Mouse (Mus musculus) retina, adult 2 months (tissue): ENCODE results near the gene Gm28308.

Experiments
- DNase-seq: peaks from one replicate; pipeline ENCODE4 v3.0.0-alpha.2; 2012; ENCODE audit warnings: low read depth, low spot score

The Gm28308 gene

DNA sequence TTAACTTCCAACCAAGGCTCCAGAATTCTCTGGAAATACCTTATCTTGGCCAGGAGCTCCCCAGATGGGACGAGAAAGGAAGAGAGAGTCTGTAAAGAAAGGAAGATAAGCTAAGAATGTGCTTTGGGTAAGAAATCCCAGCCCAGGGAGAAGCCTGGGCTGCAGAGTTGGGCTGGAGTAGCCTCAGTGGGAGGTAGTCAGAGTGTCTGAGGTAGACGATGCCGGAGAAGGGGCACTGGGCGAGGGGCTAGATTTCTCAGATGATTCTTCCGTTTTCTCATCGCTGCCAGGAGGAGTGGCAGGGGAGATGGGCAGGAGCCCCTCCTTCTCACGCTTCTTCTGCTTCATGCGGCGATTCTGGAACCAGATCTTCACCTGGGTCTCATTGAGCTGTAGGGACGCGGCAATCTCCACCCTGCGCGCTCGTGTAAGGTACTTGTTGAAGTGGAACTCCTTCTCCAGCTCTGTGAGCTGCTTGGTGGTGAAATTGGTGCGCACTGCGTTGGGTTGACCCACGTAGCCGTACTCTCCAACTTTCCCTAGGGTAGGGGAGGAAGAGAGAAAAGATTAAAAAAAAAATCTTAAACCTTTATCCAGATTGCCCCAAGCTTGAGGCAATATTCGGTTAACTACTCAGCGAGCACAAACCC, 56.5 kb downstream of the Gm28308 start:
- no peak for DNase-seq

DNA sequence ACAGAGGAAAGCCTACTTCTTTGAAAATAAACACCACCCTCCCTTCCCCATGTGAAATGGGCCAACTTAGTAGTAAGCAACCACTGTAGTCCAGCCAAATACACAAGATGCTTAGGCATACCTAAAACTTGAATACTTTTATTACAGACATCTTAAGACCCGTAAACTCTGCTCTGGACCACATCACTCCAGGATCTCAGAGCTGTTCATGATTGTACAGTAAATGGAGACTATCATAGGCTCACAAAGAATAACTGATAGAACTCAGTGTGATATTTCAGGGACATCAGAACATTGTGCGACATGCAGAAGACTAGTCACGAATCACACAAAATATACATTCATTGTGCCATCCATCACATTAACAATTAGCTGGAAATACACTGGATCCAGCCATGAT, 57.7 kb downstream of the Gm28308 start:
- DNase-seq, result no peak

DNA sequence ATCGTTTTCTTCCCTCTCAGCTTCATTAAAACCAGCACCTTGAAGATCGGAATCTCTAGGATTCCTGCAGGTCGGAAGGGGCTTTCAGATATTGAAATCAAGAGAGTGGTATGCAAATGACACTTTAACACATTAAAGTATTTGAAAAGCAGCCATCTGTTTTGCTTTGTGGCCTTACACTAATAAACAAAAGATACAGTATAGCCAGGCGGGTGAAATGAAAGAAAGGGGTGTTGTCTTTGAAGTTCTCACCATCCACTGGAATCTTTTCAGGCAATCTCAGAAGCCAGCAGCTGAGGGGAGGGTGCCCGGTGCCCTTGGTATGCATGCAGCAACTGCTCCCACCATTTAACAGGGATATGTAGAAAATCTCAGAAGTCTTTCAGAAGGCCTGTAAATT, 59.1 kb downstream of the Gm28308 start:
- DNase-seq, result no peak

DNA sequence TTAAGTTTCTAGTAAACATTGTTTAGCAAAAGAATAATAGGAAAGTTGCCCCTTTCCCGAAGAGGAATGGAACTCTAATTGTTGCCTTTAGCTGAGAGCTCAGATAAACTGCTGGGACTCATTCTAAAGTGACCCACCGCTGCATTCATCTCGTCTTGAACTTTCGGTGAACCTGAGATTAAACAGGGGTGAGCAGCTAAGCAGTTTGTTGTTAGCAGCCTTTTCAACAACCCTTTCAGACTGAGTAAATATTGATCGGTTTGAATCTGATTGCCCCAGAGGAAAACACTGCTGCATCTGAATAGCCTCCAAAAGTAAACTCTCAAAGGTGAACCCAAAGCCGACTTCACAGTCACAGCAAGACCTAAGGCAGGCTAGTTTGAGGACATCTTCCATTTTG, 59.9 kb downstream of the Gm28308 start:
- no peak for DNase-seq

DNA sequence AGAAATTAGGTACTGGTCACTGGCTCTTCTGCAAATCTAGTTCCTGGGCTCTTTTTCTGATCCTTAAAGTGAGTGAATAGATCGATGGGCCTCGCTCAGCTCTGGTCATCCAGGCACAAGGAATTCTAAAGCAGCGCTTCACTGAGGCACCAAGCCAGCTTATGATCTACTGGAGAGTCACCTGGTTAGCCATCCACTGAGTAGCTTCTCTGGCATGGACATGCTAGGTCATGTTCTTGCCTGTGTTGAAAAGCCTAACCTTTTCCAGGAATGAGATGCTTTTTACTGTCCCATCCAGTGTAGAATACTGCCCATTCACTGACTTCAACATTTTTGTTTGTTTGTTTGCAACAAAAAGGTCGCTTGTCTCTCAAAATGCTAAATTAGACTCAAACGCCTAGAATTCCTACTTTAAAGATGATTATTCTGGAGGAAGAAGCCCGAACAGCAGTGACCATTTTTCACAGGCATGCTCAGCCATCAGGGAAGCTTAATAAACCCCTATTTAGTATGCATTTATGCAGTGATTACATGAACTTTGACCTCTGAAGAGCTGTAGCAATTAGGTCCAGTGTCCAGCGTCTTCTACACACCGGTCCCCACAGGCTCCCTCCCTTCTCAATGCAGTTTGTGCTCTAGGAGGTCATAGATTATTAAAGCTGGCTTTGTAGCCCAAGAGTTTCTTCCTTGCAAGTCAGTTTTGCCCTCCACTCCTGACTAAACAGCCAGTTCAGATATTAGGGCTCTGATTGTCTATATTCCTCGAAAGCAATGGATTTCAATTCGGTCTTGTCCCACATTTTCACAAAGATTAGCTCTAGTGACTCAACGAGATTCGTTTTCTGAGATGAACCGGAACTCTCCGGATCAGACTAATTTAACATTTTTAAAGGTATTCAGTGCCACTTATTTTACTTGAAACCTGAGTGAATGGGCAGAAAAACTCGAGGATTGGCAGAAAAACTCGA, 60.6 kb downstream of the Gm28308 start:
- no peak for DNase-seq

DNA sequence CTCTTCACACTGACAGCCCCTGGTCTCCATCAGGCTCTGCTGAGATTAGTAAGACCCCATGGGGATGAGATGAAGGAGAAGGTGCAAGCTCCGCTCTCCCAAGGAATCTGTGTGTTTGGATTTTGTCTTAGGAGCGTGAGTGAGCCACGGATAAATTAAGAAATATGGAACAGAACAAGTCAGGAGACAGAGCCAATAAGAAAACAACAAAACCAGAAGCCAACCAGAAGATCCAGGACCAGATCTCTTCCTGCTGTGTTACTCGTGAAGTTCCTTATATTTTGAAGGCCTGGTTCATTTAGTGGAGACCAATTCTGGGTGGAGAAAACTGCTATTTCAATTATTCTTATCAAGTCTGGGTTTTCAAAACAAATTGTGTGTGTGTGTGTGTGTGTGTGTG, 61.6 kb downstream of the Gm28308 start:
- no peak for DNase-seq

DNA sequence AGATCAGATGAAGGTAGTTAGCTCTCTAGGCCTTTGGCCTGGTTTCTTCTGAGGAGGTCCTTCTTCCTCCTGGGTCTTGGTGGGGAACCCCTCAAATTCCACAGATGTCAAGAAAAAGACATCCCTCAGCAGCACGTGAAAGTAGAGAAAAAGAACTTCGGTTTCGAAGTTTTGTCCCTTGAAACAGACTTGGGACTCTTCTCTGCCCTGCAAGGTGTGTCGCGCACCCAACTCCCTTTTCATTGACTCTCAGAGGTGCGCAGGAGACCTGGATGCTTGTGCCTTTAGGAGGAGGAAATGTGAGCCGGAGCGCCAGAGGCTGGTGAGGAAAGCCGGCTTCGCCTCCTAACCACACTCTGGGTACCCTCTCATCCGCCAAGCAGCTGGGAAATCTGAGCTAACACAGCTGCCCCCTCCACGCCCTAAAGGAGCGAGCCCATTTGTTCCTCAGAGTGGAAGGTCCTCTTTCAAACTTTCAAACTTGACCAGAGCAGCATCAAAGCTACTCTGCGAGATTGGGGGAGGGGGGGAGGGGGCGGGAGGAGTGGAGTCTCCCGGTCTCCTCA, 62.7 kb downstream of the Gm28308 start:
- DNase-seq, result no peak

DNA sequence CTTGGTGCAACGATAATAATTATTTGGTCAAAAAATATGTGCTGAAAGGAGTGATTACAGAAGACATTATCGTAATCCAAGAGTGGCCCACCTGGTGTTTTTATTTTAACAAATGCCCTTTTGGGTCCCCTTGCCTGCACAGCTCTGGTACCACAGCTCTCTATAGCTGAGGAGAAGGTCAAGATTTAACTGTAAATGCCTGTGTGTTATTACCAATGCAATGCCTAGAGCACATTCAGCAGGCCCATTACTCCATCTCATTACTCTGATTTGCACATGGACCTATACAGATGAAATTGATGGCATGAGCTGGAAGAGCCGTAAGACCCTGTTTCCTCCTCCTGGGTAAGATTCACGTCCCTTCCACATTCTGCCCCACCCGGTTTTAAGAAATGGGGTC, 74.0 kb downstream of the Gm28308 start:
- no peak for DNase-seq

DNA sequence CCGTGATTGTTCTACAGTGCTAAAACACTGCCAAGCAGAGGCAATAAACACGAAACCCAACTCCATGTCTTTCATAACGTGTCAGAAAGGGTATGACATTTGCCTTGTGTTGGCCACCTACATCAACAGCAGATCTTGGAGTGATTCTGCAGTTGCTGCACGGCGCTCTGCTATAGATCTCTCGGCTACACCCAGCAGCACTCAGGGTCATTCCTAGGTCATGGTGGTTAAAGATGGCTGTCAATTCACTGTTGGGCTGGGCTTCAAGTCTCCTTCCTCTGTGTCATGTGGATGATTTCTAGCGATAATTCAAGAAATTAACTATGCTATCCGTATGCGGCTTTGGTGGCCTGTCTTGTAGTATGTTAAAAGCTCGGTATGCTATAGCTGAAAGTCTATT, 74.6 kb downstream of the Gm28308 start:
- no peak for DNase-seq

DNA sequence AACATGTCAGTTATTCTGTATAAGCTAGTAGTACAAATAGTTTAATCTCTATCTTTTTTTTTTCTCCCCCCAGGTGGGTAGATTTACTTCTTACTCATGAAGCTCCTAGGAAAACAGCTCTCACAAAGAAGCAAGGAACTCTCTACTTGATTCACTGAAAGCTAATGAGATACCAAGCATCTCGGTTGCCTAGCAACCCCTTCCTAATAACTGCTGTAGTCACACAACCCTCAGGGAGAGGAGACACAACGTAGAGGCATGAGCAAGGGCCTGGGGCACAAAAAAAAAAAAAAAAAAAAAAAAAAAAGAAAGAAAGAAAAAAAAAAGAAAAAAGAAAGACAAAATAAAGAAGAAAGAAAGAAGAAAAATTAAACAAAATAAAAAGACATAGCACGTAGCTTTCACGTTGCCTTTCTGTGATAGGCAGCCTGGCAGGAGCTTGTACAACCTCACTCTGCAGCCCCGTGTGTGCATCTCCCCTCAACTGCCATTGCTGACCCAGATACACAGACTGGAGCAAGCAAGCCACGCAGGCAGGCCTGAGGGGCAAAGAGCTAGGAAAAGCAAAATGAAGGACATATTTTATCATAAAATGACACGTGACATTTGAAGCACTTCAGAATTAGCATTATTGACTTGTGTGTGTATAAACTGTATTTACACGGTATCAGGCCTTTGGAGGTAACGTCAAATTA, 75.2 kb downstream of the Gm28308 start:
- DNase-seq, result no peak

DNA sequence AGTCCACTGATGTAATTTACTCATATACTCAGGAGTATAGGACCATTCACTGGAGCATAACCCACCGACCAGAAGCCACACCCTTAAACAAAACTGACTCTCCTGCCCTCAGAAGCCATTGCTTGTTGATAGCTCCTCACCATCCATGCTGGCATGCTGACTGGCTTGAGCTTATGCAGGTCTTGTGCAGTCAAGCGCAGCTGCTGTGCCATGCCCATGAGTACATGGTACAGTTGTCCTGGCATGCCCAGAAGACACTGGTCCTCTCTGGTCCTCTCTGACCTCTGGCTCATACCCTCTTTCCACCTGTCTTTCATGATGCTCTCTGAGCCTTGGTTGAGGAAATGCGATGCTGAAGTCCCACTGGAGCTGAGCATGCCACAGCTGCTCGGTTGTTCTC, 89.5 kb downstream of the Gm28308 start:
- no peak for DNase-seq

DNA sequence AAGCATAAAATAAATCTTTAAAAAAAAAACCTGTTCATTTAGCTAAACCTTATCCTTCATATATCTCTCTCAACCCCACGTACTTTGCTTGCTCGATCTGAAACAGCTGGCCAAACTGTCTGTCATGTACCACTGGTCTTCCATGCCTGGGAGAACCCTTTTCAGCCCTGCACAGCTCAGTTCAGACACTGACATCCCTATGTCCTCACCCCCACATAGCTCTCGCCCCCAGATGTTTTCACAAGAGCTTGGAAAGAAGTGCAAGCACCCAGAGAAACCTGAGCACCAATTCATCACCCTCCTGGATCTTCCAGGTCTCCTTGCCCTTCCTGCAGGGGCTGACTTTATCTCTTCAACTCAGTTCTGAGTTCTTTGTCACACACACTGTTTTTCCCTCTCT, 92.0 kb downstream of the Gm28308 start:
- DNase-seq, result no peak

DNA sequence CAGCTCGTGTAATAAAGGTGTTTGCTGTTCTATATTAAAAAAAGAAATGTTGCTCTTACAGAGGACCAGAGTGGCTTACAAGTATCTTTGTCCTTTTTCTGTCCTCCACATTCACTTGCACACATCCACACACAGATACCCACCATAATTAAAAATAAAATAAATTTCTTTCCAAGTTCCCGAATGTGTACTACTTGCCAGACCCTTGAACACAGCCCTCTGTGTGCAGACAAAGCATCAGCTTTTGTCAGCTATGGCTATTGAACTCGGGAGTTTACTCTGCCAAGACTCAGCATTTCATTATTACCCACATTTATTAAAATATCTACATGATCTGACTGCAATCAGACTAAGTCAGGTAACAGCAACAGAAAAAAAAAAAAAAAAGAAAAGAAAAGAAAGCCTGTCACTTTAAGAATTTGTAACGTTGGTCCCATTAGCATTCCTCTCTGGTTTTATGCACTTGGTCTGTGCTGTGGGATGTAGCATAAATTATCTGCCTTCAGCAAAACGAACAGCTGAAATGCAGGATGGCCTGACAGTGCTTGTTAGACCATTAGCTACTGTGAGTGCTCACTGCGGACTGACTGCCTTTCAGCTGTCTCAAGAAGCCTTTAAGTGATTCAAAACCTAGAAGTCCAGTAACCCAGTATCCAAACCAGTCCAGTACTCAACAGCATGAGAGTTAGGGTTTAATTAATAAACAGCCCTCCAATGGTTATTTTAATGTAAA, 94.1 kb downstream of the Gm28308 start:
- DNase-seq, result no peak

DNA sequence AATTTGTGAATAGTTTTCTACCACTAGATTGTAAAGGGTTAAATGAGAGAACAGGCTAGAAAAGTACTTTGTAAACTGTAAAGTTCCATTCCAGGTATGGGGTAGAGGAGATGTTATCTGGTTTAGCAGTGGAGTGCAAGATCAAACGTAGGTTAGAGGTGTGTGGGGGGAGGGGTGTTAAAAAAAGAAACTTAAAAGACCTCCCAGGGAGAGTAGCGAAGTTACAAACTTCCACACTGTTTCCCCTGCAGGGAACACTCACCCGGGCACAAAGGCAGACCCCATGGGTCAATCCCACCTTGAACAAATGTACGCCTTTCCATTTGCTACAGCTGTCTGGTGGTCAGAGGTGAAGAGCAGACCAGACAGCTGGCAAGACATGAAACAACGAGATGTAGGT, 97.2 kb downstream of the Gm28308 start:
- no peak for DNase-seq
